ENCODE assay signal across 8 mouse cellular contexts in the genomic region with DNA sequence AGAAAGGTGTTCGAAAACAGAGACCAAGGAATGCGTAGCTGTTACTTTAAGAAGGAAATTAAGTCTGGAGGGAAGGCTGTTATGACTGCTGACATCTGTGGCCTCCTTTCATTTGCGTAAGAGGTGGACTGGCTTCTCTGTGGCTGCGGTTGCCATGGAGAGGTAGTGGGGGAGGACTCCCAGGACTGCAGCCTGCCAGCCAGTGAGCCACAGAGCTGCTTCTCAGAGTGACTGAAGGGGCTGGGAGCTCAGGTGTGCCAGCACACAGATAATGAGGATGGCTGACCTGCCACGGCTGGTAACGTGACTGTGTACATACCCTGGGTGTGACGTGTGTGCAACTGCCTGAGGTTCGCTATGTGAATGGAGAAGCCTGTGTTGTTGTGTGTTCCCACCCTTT. TPM values are rescaled to one million over a fixed set of nuclear protein-coding genes. Genes with fewer than 3 reads are reported as not detected.
DNase-seq lines count a peak whose midpoint lies in the region; ATAC-seq lines count a peak whose summit lies in the region.

No protein-coding gene starts in this region.

- peak overlapping the region; percentile 53 for H3K4me2 ChIP-seq in hindbrain, embryonic 16.5 days (ENCODE audit: low read length)

- no peaks in the 10 kb centered on the region for H3K27me3 ChIP-seq in hindbrain, embryonic 16.5 days (replicated peaks; ENCODE audit: control insufficient read depth, insufficient read depth, low read length)

- 14% methylated on average over 8 of the region's 8 CpGs for WGBS in hindbrain, embryonic 16.5 days

- peak overlapping the region; percentile 46; the same call in 1 of the 2 replicates for H3K9ac ChIP-seq in hindbrain, embryonic 16.5 days (ENCODE audit: low read depth, low read length)

- H3K27ac ChIP-seq in hindbrain, embryonic 16.5 days (ENCODE audit: low read depth, low read length) = peak overlapping the region; percentile 79

- no peaks in the 10 kb centered on the region for H3K36me3 ChIP-seq in hindbrain, embryonic 16.5 days (ENCODE audit: control insufficient read depth, insufficient read depth, low read length)

- ATAC-seq in hindbrain, embryonic 16.5 days = peak; percentile 91

- H3K9me3 ChIP-seq in hindbrain, embryonic 16.5 days (ENCODE audit: control insufficient read depth, low read length) = no peaks in the 10 kb centered on the region

- peaks cover 25% of the 10 kb centered on the region for H3K4me1 ChIP-seq in hindbrain, embryonic 16.5 days (ENCODE audit: control insufficient read depth, insufficient read depth, low read depth, low read length)

- H3K4me3 ChIP-seq in hindbrain, embryonic 16.5 days (ENCODE audit: low read length) = peak overlapping the region; percentile 24; the same call in 1 of the 2 replicates

- peak; percentile 72 for DNase-seq in NIH3T3 (ENCODE audit: low read depth)
- peak; percentile 78 to 82 for DNase-seq in cerebellum, postnatal 25 days
- peak; percentile 79 to 84 for DNase-seq in frontal cortex, postnatal 36 days (ENCODE audit: low spot score in 2 of 2)
- peak; percentile 61 to 72 for DNase-seq in layer of hippocampus, postnatal 36 days
- DNase-seq in lung, postnatal 14 days = peak; percentile 64
- DNase-seq in ovary, postnatal 14 days (ENCODE audit: low spot score) = peak; percentile 45
- peak; percentile 54 to 70 for DNase-seq in thymus, postnatal 36 days

RNA-seq across cellular contexts. Expression of gene Hivep1, which starts 51.2 kb away (rescaled TPM):
- polyA plus RNA-seq in hindbrain, embryonic 16.5 days (2015; fragmentation: Nextera tagmentation; extraction: Ambion mirVana) = 14.9 and 15.0 TPM in 2 replicates
- 10 to 100 TPM; 24.2 TPM for total RNA-seq in layer of hippocampus, postnatal 36 days (2021)

Comparison
In these comparisons a context has a peak if more than half of its experiments do, and no peak if none do; other contexts are left out.
1. Peak in every context shown above with its lines: DNase-seq, ATAC-seq, H3K4me3 ChIP-seq and H3K27ac ChIP-seq.